Mouse (Mus musculus): ENCODE data around the gene Lhfp. TPM values are rescaled to one million over a fixed set of nuclear protein-coding genes. Genes with fewer than 3 reads are reported as not detected.
"Not testable (repeated sequence)": the region's sequence is repeated elsewhere in the genome, so short reads cannot be mapped to it uniquely, and the experiment has no call there.

The Lhfp gene
- polyA plus RNA-seq, 1 experiment from 2014 or later = 39.9 TPM

GRCm38 (mm10) chr3:53225774-53226173 is 184.4 kb downstream of the Lhfp start:
- Histone ChIP-seq H3K36me3 (ENCODE audit: control insufficient read depth, insufficient read depth, low read length) (no peaks in the 10 kb centered on the region), H3K27me3 (replicated peaks; ENCODE audit: control insufficient read depth, insufficient read depth, low read length) (no peaks in the 10 kb centered on the region), H3K4me1 (replicated peaks; ENCODE audit: control insufficient read depth, insufficient read depth, low read length) (peaks cover 11% of the 10 kb centered on the region), H3K4me2 (ENCODE audit: low read length) (no peak overlapping the region), H3K9ac (ENCODE audit: low read length) (no peak overlapping the region), H3K4me3 (ENCODE audit: low read depth, low read length) (no peak overlapping the region), H3K9me3 (ENCODE audit: control insufficient read depth, low read length) (no peaks in the 10 kb centered on the region), H3K27ac (ENCODE audit: low read depth) (no peak overlapping the region)
- 28% methylated on average over 6 of the region's 6 CpGs for WGBS
- no peak for DNase-seq (ENCODE audit: low spot score)
- no peak for ATAC-seq (replicated peaks; ENCODE audit: low FRiP score, low TSS enrichment, low read depth)

GRCm38 (mm10) chr3:53226223-53226622 is 184.9 kb downstream of the Lhfp start:
- no peak overlapping the region for H3K27ac ChIP-seq (ENCODE audit: low read depth)
- 87% methylated on average over 6 of the region's 6 CpGs for WGBS

DNA sequence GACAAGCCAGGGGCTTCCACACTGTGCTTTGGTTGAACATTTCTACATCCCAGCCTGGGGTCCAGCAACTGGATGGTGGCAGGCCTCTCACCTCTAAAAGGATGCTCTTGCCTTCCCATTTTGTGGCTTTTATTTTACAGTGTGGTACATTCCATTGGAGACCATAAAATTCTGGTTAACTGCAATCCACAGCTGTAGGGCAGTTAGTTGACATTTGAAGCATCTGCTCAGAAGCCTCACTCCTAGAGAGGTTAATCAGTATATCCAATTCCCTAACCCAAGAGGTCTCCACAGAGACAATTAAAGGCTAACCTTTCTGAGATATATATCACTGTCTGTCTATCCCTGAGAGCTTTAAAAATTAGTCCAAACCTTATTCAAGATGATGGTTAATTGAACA is 186.5 kb downstream of the Lhfp start:
- Histone ChIP-seq H3K4me2 (ENCODE audit: low read length) (no peak overlapping the region), H3K9me3 (ENCODE audit: control insufficient read depth, low read length) (no peaks in the 10 kb centered on the region), H3K4me3 (ENCODE audit: low read depth, low read length) (no peak overlapping the region), H3K4me1 (replicated peaks; ENCODE audit: control insufficient read depth, insufficient read depth, low read length) (peaks cover 9% of the 10 kb centered on the region), H3K27ac (ENCODE audit: low read depth) (no peak overlapping the region), H3K36me3 (ENCODE audit: control insufficient read depth, insufficient read depth, low read length) (no peaks in the 10 kb centered on the region), H3K9ac (ENCODE audit: low read length) (no peak overlapping the region), H3K27me3 (replicated peaks; ENCODE audit: control insufficient read depth, insufficient read depth, low read length) (no peaks in the 10 kb centered on the region)
- no peak for ATAC-seq (replicated peaks; ENCODE audit: low FRiP score, low TSS enrichment, low read depth)
- no peak for DNase-seq (ENCODE audit: low spot score)

More at GRCm38 (mm10) chr3:53226223-53226622, 184.9 kb downstream of the Lhfp start:
- Histone ChIP-seq H3K4me3 (ENCODE audit: low read depth, low read length) (no peak overlapping the region), H3K27me3 (replicated peaks; ENCODE audit: control insufficient read depth, insufficient read depth, low read length) (no peaks in the 10 kb centered on the region), H3K9ac (ENCODE audit: low read length) (no peak overlapping the region), H3K9me3 (ENCODE audit: control insufficient read depth, low read length) (no peaks in the 10 kb centered on the region), H3K36me3 (ENCODE audit: control insufficient read depth, insufficient read depth, low read length) (no peaks in the 10 kb centered on the region), H3K4me2 (ENCODE audit: low read length) (no peak overlapping the region), H3K4me1 (replicated peaks; ENCODE audit: control insufficient read depth, insufficient read depth, low read length) (peaks cover 11% of the 10 kb centered on the region)
- ATAC-seq (replicated peaks; ENCODE audit: low FRiP score, low TSS enrichment, low read depth) (no peak), DNase-seq (ENCODE audit: low spot score) (no peak)

DNA sequence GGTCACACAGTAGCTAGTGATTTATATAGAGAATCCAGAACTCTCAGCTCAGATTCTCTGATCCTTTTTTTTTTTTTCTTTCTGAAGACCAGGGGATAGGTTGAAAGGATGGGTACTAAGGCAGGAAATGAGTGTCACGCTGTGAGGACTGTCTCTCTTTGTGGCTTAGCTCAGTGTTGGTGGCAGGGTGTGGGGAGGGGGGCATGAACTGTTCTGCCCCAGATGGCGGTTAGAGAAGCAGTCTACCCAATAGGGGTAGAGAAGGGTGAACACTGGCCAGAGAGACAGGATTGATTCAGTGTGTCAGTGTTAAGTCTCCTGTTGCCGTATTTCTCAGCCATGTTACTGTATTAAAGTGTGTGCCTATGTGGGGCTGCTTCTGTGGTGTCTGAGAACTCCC is 189.2 kb downstream of the Lhfp start:
- Histone ChIP-seq H3K27me3 (replicated peaks; ENCODE audit: control insufficient read depth, insufficient read depth, low read length) (no peaks in the 10 kb centered on the region), H3K4me1 (replicated peaks; ENCODE audit: control insufficient read depth, insufficient read depth, low read length) (peaks cover 9% of the 10 kb centered on the region), H3K4me3 (ENCODE audit: low read depth, low read length) (no peak overlapping the region), H3K27ac (ENCODE audit: low read depth) (peak overlapping the region; percentile 22; the same call in 1 of the 2 replicates), H3K9me3 (ENCODE audit: control insufficient read depth, low read length) (no peaks in the 10 kb centered on the region), H3K4me2 (ENCODE audit: low read length) (no peak overlapping the region; the same call in 1 of the 2 replicates), H3K9ac (ENCODE audit: low read length) (no peak overlapping the region), H3K36me3 (ENCODE audit: control insufficient read depth, insufficient read depth, low read length) (no peaks in the 10 kb centered on the region)
- WGBS = 54% methylated on average over 3 of the region's 3 CpGs
- ATAC-seq (replicated peaks; ENCODE audit: low FRiP score, low TSS enrichment, low read depth) (no peak), DNase-seq (ENCODE audit: low spot score) (no peak)

- no peak overlapping the region for H3K9ac ChIP-seq (ENCODE audit: low read length)
- WGBS = 33% methylated on average over 3 of the region's 3 CpGs
- no peaks in the 10 kb centered on the region for H3K27me3 ChIP-seq (replicated peaks; ENCODE audit: control insufficient read depth, insufficient read depth, low read length)
- no peak overlapping the region; the same call in 1 of the 2 replicates for H3K4me2 ChIP-seq (ENCODE audit: low read length)
- H3K36me3 ChIP-seq (ENCODE audit: control insufficient read depth, insufficient read depth, low read length) = no peaks in the 10 kb centered on the region
- no peak overlapping the region for H3K4me3 ChIP-seq (ENCODE audit: low read depth, low read length)
- H3K9me3 ChIP-seq (ENCODE audit: control insufficient read depth, low read length) = no peaks in the 10 kb centered on the region
- DNase-seq (ENCODE audit: low spot score) (no peak), ATAC-seq (replicated peaks; ENCODE audit: low FRiP score, low TSS enrichment, low read depth) (no peak)
- H3K27ac ChIP-seq (ENCODE audit: low read depth) = no peak overlapping the region
- peaks cover 9% of the 10 kb centered on the region for H3K4me1 ChIP-seq (replicated peaks; ENCODE audit: control insufficient read depth, insufficient read depth, low read length)
Measured at GRCm38 (mm10) chr3:53231112-53231511, 189.8 kb downstream of the Lhfp start.

DNA sequence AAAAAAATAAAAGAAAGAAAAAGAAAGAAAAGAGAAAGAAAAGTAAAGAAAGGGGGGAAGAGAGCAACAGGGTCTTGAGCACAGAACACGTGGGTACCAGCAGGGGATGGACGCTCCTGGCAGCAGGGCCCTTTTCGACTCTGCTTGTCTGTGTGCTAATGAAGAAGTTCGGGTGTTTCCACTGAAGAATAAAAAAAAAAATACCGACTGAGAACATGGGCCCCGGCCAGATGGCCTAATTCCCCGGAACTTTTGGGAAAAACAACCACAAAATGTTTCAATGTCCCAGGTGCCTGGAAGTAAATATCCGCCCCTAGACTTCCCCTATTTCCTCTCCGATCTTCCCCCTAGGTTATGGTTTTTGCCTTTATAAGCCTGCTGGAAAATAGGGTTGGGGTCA is 191.1 kb downstream of the Lhfp start:
- H3K27me3 ChIP-seq (replicated peaks; ENCODE audit: control insufficient read depth, insufficient read depth, low read length); H3K4me3 ChIP-seq (ENCODE audit: low read depth, low read length); H3K27ac ChIP-seq (ENCODE audit: low read depth); ATAC-seq (replicated peaks; ENCODE audit: low FRiP score, low TSS enrichment, low read depth); H3K9me3 ChIP-seq (ENCODE audit: control insufficient read depth, low read length); H3K9ac ChIP-seq (ENCODE audit: low read length); DNase-seq (ENCODE audit: low spot score); H3K36me3 ChIP-seq (ENCODE audit: control insufficient read depth, insufficient read depth, low read length); H3K4me2 ChIP-seq (ENCODE audit: low read length); H3K4me1 ChIP-seq (replicated peaks; ENCODE audit: control insufficient read depth, insufficient read depth, low read length): not testable (repeated sequence)
- 89% methylated on average over 9 of the region's 9 CpGs for WGBS

- Histone ChIP-seq H3K9ac (ENCODE audit: low read length) (no peak overlapping the region), H3K4me1 (replicated peaks; ENCODE audit: control insufficient read depth, insufficient read depth, low read length) (peaks cover 9% of the 10 kb centered on the region), H3K9me3 (ENCODE audit: control insufficient read depth, low read length) (no peaks in the 10 kb centered on the region), H3K4me3 (ENCODE audit: low read depth, low read length) (no peak overlapping the region), H3K27ac (ENCODE audit: low read depth) (no peak overlapping the region), H3K36me3 (ENCODE audit: control insufficient read depth, insufficient read depth, low read length) (no peaks in the 10 kb centered on the region), H3K4me2 (ENCODE audit: low read length) (no peak overlapping the region), H3K27me3 (replicated peaks; ENCODE audit: control insufficient read depth, insufficient read depth, low read length) (no peaks in the 10 kb centered on the region)
- ATAC-seq (replicated peaks; ENCODE audit: low FRiP score, low TSS enrichment, low read depth) (no peak), DNase-seq (ENCODE audit: low spot score) (no peak)
Measured at GRCm38 (mm10) chr3:53234689-53235088, 193.4 kb downstream of the Lhfp start.

DNA sequence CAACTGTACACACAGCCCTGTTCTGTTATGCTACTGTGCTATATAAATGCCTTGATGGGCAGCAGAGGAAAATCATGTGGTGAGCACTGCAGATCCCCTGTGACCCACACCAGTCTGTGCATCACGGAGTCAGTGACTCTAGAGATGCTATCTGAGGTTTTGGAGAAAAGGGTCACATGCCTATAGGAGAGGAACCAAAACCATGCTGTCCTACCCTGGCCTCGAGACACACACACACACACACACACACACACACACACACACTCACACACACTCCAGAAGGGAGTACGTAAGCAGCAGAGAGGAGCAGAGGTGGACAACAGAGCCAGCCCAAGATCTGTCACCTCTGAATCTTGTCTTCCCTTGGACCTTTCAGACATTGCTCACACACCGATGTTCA is 195.1 kb downstream of the Lhfp start:
- H3K9me3 ChIP-seq (ENCODE audit: control insufficient read depth, low read length) = no peaks in the 10 kb centered on the region
- no peak overlapping the region for H3K4me2 ChIP-seq (ENCODE audit: low read length)
- no peak overlapping the region for H3K4me3 ChIP-seq (ENCODE audit: low read depth, low read length)
- no peak overlapping the region for H3K27ac ChIP-seq (ENCODE audit: low read depth)
- no peaks in the 10 kb centered on the region for H3K4me1 ChIP-seq (replicated peaks; ENCODE audit: control insufficient read depth, insufficient read depth, low read length)
- H3K36me3 ChIP-seq (ENCODE audit: control insufficient read depth, insufficient read depth, low read length) = no peaks in the 10 kb centered on the region
- H3K27me3 ChIP-seq (replicated peaks; ENCODE audit: control insufficient read depth, insufficient read depth, low read length) = no peaks in the 10 kb centered on the region
- ATAC-seq (replicated peaks; ENCODE audit: low FRiP score, low TSS enrichment, low read depth) (no peak), DNase-seq (ENCODE audit: low spot score) (no peak)
- WGBS = 87% methylated on average over 4 of the region's 4 CpGs
- no peak overlapping the region for H3K9ac ChIP-seq (ENCODE audit: low read length)

DNA sequence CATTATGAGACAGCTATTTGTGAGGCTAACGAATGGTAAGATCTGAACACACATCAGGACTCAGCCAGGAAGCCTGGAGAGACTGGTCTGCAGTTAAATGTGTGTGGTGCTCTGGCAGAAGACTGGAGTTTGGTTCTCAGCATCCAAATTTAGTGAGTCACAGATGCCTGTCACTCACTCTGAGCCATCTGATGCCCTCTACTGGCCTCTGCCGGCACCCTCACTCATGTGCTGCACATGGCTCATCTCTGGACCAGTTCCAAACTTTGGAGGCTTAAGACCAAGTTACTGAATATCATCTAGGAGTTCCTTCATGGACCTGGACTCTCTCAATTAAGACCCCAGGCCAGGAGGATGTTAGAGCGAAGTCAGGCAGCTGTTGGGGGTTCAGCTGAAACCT is 198.8 kb downstream of the Lhfp start:
- ATAC-seq (replicated peaks; ENCODE audit: low FRiP score, low TSS enrichment, low read depth) (no peak), DNase-seq (ENCODE audit: low spot score) (no peak)
- Histone ChIP-seq H3K36me3 (ENCODE audit: control insufficient read depth, insufficient read depth, low read length) (no peaks in the 10 kb centered on the region), H3K9ac (ENCODE audit: low read length) (no peak overlapping the region), H3K9me3 (ENCODE audit: control insufficient read depth, low read length) (no peaks in the 10 kb centered on the region), H3K27me3 (replicated peaks; ENCODE audit: control insufficient read depth, insufficient read depth, low read length) (no peaks in the 10 kb centered on the region), H3K27ac (ENCODE audit: low read depth) (no peak overlapping the region), H3K4me3 (ENCODE audit: low read depth, low read length) (no peak overlapping the region), H3K4me1 (replicated peaks; ENCODE audit: control insufficient read depth, insufficient read depth, low read length) (no peaks in the 10 kb centered on the region), H3K4me2 (ENCODE audit: low read length) (no peak overlapping the region)
- WGBS = 92% methylated on average over 3 of the region's 3 CpGs
